ENCODE assay signal across 11 mouse cellular contexts in the genomic region with DNA sequence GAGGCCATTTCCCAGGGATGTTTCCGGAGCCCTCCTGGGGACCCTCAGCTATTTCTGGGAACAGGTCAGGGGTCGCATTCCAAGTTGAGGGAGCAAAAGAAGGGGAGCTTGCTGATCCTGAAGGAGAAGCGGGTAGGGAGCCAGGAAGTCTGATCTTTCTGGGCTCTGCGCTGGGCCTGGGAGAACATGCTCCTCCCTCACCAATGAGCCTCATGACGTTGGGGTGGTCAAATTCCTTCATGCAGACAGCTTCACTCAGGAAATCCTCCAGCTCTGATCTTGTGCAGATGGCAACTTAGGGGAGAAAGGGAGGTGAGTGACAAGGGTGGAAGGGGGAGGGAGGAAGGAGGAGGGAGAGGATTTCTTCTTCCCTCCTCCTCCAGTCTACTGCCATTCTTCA. TPM values are rescaled to one million over a fixed set of nuclear protein-coding genes. Genes with fewer than 3 reads are reported as not detected.
DNase-seq lines count a peak whose midpoint lies in the region; ATAC-seq and TF ChIP-seq lines count a peak whose summit lies in the region.
"Had no signal": no experiment of that assay in that cellular context is flagged by ENCODE, and none has a peak within 500 bp of the region (broad histone marks: within the 10 kb centered on the region; RNA-seq: fewer than 3 reads in every experiment).

No protein-coding gene starts in this region.

- no peaks in the 10 kb centered on the region for H3K36me3 ChIP-seq in spleen, adult 2 months (ENCODE audit: control insufficient read depth, insufficient read depth, low read length)
- peaks cover 38% of the 10 kb centered on the region for H3K36me3 ChIP-seq in kidney, embryonic 16.5 days (ENCODE audit: insufficient read depth, low read length)

- DNase-seq in heart, adult 11 months = peak; percentile 93
- DNase-seq in heart, adult 9 months (ENCODE audit: low spot score in 2 of 2) = no peak
- no peak for DNase-seq in spleen, adult 2 months (ENCODE audit: low read depth in 1 of 2, low spot score in 2 of 2)
- DNase-seq in spleen, adult 12 weeks (ENCODE audit: low spot score) = no peak
- no peak for DNase-seq in right cerebral cortex, adult 2 months (ENCODE audit: low spot score in 2 of 2)
- DNase-seq in ovary, postnatal 10 days (ENCODE audit: low spot score) = no peak
- DNase-seq: cerebellum, postnatal 36 days had no signal

- peak; percentile 72 for ATAC-seq in kidney, embryonic 16.5 days (ENCODE audit: low FRiP score, low TSS enrichment)
- no peak for ATAC-seq in erythroid progenitor cell, adult 5-6 weeks (replicated peaks; ENCODE audit: low FRiP score, poor library complexity, severe bottlenecking)
- ATAC-seq: forebrain, embryonic 14.5 days had no signal

- TF ChIP-seq CTCF in spleen, adult 2 months (IDR thresholded peaks at IDR 0.05; ENCODE audit: extremely low read depth, insufficient read depth, insufficient read length, insufficient replicate concordance) = no peak

- no peak overlapping the region for H3K4me3 ChIP-seq in spleen, adult 2 months (ENCODE audit: extremely low read depth, insufficient read depth, insufficient read length)
- no peak overlapping the region for H3K4me3 ChIP-seq in kidney, embryonic 16.5 days (ENCODE audit: low read length)
- H3K4me3 ChIP-seq: midbrain, embryonic 10.5 days had no signal

- no peaks in the 10 kb centered on the region for H3K27me3 ChIP-seq in spleen, adult 2 months (ENCODE audit: control insufficient read depth, insufficient read depth, low read length)
- H3K27me3 ChIP-seq in kidney, embryonic 16.5 days (ENCODE audit: insufficient read depth, low read length) = no peaks in the 10 kb centered on the region

- no peak overlapping the region for H3K9ac ChIP-seq in kidney, embryonic 16.5 days (replicated peaks; ENCODE audit: low read length)

- H3K9me3 ChIP-seq in kidney, embryonic 16.5 days (ENCODE audit: low read length) = no peaks in the 10 kb centered on the region
- H3K9me3 ChIP-seq: midbrain, embryonic 10.5 days had no signal

- H3K4me1 ChIP-seq in spleen, adult 2 months (ENCODE audit: control insufficient read depth, insufficient read depth, insufficient read length) = no peaks in the 10 kb centered on the region; the same call in 1 of the 2 replicates
- H3K4me1 ChIP-seq in kidney, embryonic 16.5 days (ENCODE audit: insufficient read depth, low read length) = peaks cover 12% of the 10 kb centered on the region; the same call in 1 of the 2 replicates
- H3K4me1 ChIP-seq: midbrain, embryonic 10.5 days had no signal

- no peak for TF ChIP-seq POLR2A in spleen, adult 2 months (IDR thresholded peaks at IDR 0.05; ENCODE audit: low read depth, low read length)

- H3K4me2 ChIP-seq in kidney, embryonic 16.5 days (replicated peaks; ENCODE audit: low read depth, low read length) = peak overlapping the region; percentile 17; the same call in 1 of the 2 replicates

- 56% methylated on average over 5 of the region's 5 CpGs for WGBS in spleen, adult 2 months
- 49% methylated on average over 5 of the region's 5 CpGs for WGBS in kidney, embryonic 16.5 days

- peak overlapping the region; percentile 34; the same call in 1 of the 2 replicates for H3K27ac ChIP-seq in spleen, adult 2 months (ENCODE audit: insufficient read depth, low read length)
- peak overlapping the region; percentile 94 for H3K27ac ChIP-seq in kidney, embryonic 16.5 days (ENCODE audit: low read length)
- H3K27ac ChIP-seq: midbrain, embryonic 10.5 days had no signal

RNA-seq across cellular contexts. Expression of gene Hnrnpul1, which starts 9.7 kb away (rescaled TPM):
- polyA plus RNA-seq in spleen, adult 2 months (2012; rRNA removed) = 49.6 and 59.2 TPM in 2 replicates
- 43.7 and 56.5 TPM in 2 replicates for polyA plus RNA-seq in kidney, embryonic 16.5 days (2015; fragmentation: Nextera tagmentation; extraction: Ambion mirVana)
- total RNA-seq in erythroid progenitor cell, adult 5-6 weeks (2015; ENCODE audit: low replicate concordance) = 186 and 195 TPM in 2 replicates
- total RNA-seq in erythroid progenitor cell, adult 5-6 weeks (2017; ENCODE audit: low replicate concordance) = 179 and 256 TPM in 2 replicates

RNA-seq across cellular contexts. Expression of gene Axl, which starts 24.3 kb away (rescaled TPM):
- 106 and 129 TPM in 2 replicates for polyA plus RNA-seq in spleen, adult 2 months (2012; rRNA removed)
- 91.5 and 96.5 TPM in 2 replicates for polyA plus RNA-seq in kidney, embryonic 16.5 days (2015; fragmentation: Nextera tagmentation; extraction: Ambion mirVana)
- 51.9 and 61.6 TPM in 2 replicates for total RNA-seq in erythroid progenitor cell, adult 5-6 weeks (2015; ENCODE audit: low replicate concordance)
- total RNA-seq in erythroid progenitor cell, adult 5-6 weeks (2017; ENCODE audit: low replicate concordance) = 27.2 and 58.7 TPM in 2 replicates

RNA-seq across cellular contexts. Expression of gene Ccdc97, which starts 45.3 kb away (rescaled TPM):
- polyA plus RNA-seq in spleen, adult 2 months (2012; rRNA removed) = 81.5 and 93.6 TPM in 2 replicates
- 25.6 and 32.8 TPM in 2 replicates for polyA plus RNA-seq in kidney, embryonic 16.5 days (2015; fragmentation: Nextera tagmentation; extraction: Ambion mirVana)
- 28.1 and 29.9 TPM in 2 replicates for total RNA-seq in erythroid progenitor cell, adult 5-6 weeks (2015; ENCODE audit: low replicate concordance)
- 13.9 and 34.8 TPM in 2 replicates for total RNA-seq in erythroid progenitor cell, adult 5-6 weeks (2017; ENCODE audit: low replicate concordance)

RNA-seq across cellular contexts. Expression of gene Cyp2s1, which starts 52.5 kb away (rescaled TPM):
- 2.9 and 3.5 TPM in 2 replicates for polyA plus RNA-seq in spleen, adult 2 months (2012; rRNA removed)
- 22.1 and 23.0 TPM in 2 replicates for polyA plus RNA-seq in kidney, embryonic 16.5 days (2015; fragmentation: Nextera tagmentation; extraction: Ambion mirVana)
- total RNA-seq in erythroid progenitor cell, adult 5-6 weeks (2015; ENCODE audit: low replicate concordance) = not detected in 2 replicates
- total RNA-seq in erythroid progenitor cell, adult 5-6 weeks (2017; ENCODE audit: low replicate concordance) = not detected in 2 replicates
